In genomic region chr7:66839463-66840007, GRCm38 (mm10) we compare ENCODE assay signal across 8 mouse cellular contexts. TPM values are rescaled to one million over a fixed set of nuclear protein-coding genes. Genes with fewer than 3 reads are reported as not detected.
DNase-seq lines count a peak whose midpoint lies in the region; ATAC-seq and TF ChIP-seq lines count a peak whose summit lies in the region.

Gene Adamts17 (plus strand): TSS chr7:66839735.

- peak; percentile 62 for TF ChIP-seq RAD21 in MEL (IDR thresholded peaks at IDR 0.05; ENCODE audit: low read depth, low read length)

- ATAC-seq in frontal cortex, adult (ENCODE audit: low TSS enrichment) = peak; percentile 88
- peak; percentile 92 to 96 for ATAC-seq in hematopoietic stem cell, adult 5-6 weeks (replicated peaks in 1 of 2; ENCODE audit: insufficient read depth in 1 of 2, low FRiP score in 2 of 2, low TSS enrichment in 1 of 2, low read depth in 1 of 2, poor library complexity in 2 of 2, severe bottlenecking in 2 of 2)
- peak; percentile 93 for ATAC-seq in lung, embryonic 14.5 days (ENCODE audit: insufficient read depth)

- H3K4me2 ChIP-seq in lung, embryonic 14.5 days = peak within 1 kb of the TSS; percentile 99

- TF ChIP-seq EP300 in MEL (IDR thresholded peaks at IDR 0.05; ENCODE audit: low read depth in 1 of 2, low read length in 2 of 2) = no peak

- no peak within 1 kb of the TSS for H3K9ac ChIP-seq in MEL (ENCODE audit: control insufficient read depth, low read depth, low read length, poor library complexity, severe bottlenecking)
- H3K9ac ChIP-seq in lung, embryonic 14.5 days = peak within 1 kb of the TSS; percentile 49

- no peak for TF ChIP-seq POLR2A in MEL (IDR thresholded peaks at IDR 0.05; ENCODE audit: control insufficient read depth in 1 of 2, insufficient read depth in 1 of 2, low read depth in 1 of 2, low read length in 2 of 2, poor library complexity in 1 of 2)
- no peak for TF ChIP-seq POLR2A in cerebellum, adult 2 months (IDR thresholded peaks at IDR 0.05; ENCODE audit: borderline replicate concordance, insufficient read depth, low read length)
- TF ChIP-seq POLR2A in olfactory bulb, adult 2 months (IDR thresholded peaks at IDR 0.05; ENCODE audit: insufficient read depth, low read depth, low read length) = peak; percentile 73

- no peaks in the 10 kb centered on the region for H3K27me3 ChIP-seq in MEL (ENCODE audit: control insufficient read depth in 1 of 2, insufficient read depth in 2 of 2, low read length in 2 of 2)
- H3K27me3 ChIP-seq in cerebellum, adult 2 months (ENCODE audit: control insufficient read depth, insufficient read depth, low read length) = peaks cover 2% of the 10 kb centered on the region; the same call in 1 of the 2 replicates
- no peaks in the 10 kb centered on the region for H3K27me3 ChIP-seq in lung, embryonic 14.5 days (ENCODE audit: insufficient read depth, low read length)

- peak; percentile 63 to 72 (median 70); a peak in 5 of 6 replicates for TF ChIP-seq CTCF in MEL (IDR thresholded peaks at IDR 0.05 in 2 of 3, conservative IDR thresholded peaks at IDR 0.05 in 1 of 3; ENCODE audit: control insufficient read depth in 1 of 3, insufficient read depth in 1 of 3, low read depth in 2 of 3, low read length in 3 of 3, poor library complexity in 1 of 3, severe bottlenecking in 1 of 3)
- peak; percentile 97 for TF ChIP-seq CTCF in cerebellum, adult 2 months (IDR thresholded peaks at IDR 0.05; ENCODE audit: borderline replicate concordance, insufficient read depth, low read depth, low read length)
- TF ChIP-seq CTCF in lung, embryonic 14.5 days (IDR thresholded peaks at IDR 0.05; ENCODE audit: low read depth) = peak; percentile 95
- TF ChIP-seq CTCF in olfactory bulb, adult 2 months (IDR thresholded peaks at IDR 0.05; ENCODE audit: insufficient read depth, low read depth, low read length) = peak; percentile 74

- H3K4me3 ChIP-seq in MEL (ENCODE audit: control insufficient read depth in 1 of 2, insufficient read depth in 1 of 2, low read depth in 2 of 2, low read length in 2 of 2) = peak within 1 kb of the TSS in 1 of 2 experiments; percentile 50; a peak in 2 of 4 replicates
- peak within 1 kb of the TSS; percentile 66 for H3K4me3 ChIP-seq in cerebellum, adult 2 months (replicated peaks; ENCODE audit: insufficient read depth, low read depth, low read length)
- peak within 1 kb of the TSS; percentile 56 for H3K4me3 ChIP-seq in lung, embryonic 14.5 days (ENCODE audit: low read depth, low read length)
- peak within 1 kb of the TSS; percentile 54 for H3K4me3 ChIP-seq in olfactory bulb, adult 2 months (ENCODE audit: insufficient read depth, low read depth, low read length)

- no peak within 1 kb of the TSS for H3K27ac ChIP-seq in MEL (ENCODE audit: control insufficient read depth, low read depth, low read length)
- no peak within 1 kb of the TSS for H3K27ac ChIP-seq in cerebellum, adult 2 months (ENCODE audit: insufficient read depth, low read length)
- H3K27ac ChIP-seq in lung, embryonic 14.5 days (ENCODE audit: low read depth) = 0 out of 2 replicates have a peak within 1 kb of the TSS, but pooled peaks have one; percentile 19
- no peak within 1 kb of the TSS for H3K27ac ChIP-seq in olfactory bulb, adult 2 months (ENCODE audit: insufficient read depth, low read depth, low read length)

- H3K9me3 ChIP-seq in MEL (replicated peaks; ENCODE audit: insufficient read depth, low read length) = no peaks in the 10 kb centered on the region
- H3K9me3 ChIP-seq in lung, embryonic 14.5 days (ENCODE audit: low read depth, low read length) = no peaks in the 10 kb centered on the region

- no peaks in the 10 kb centered on the region for H3K79me2 ChIP-seq in MEL (ENCODE audit: control insufficient read depth, insufficient read depth, low read length, poor library complexity)

- DNase-seq in MEL (ENCODE audit: low read depth, low spot score) = peak; percentile 89
- DNase-seq in cerebellum, adult 2 months = peak; percentile 94 to 95
- DNase-seq in layer of hippocampus, adult 8-10 months (ENCODE audit: low spot score in 2 of 2) = peak; percentile 94 to 96
- DNase-seq in lung, embryonic 14.5 days = peak; percentile 98
- peak; percentile 87 to 90 for DNase-seq in thymus, adult 18-20 months

- no peaks in the 10 kb centered on the region for H3K36me3 ChIP-seq in MEL (ENCODE audit: control insufficient read depth in 1 of 2, insufficient read depth in 2 of 2, low read length in 2 of 2)
- no peaks in the 10 kb centered on the region for H3K36me3 ChIP-seq in lung, embryonic 14.5 days (ENCODE audit: insufficient read depth)

- WGBS in cerebellum, adult 2 months = under 1% methylated on average over 30 of the region's 30 CpGs
- WGBS in lung, embryonic 14.5 days = under 1% methylated on average over 30 of the region's 30 CpGs
- WGBS in olfactory bulb, adult 2 months = under 1% methylated on average over 30 of the region's 30 CpGs

- H3K4me1 ChIP-seq in MEL (ENCODE audit: control insufficient read depth in 1 of 2, insufficient read depth in 2 of 2, low read length in 2 of 2) = peaks cover 0 to 4% of the 10 kb centered on the region in 2 experiments; a peak in 1 of 4 replicates
- H3K4me1 ChIP-seq in cerebellum, adult 2 months (ENCODE audit: control insufficient read depth, insufficient read depth, low read length) = peaks cover 3% of the 10 kb centered on the region; the same call in 1 of the 2 replicates
- peaks cover 17% of the 10 kb centered on the region for H3K4me1 ChIP-seq in lung, embryonic 14.5 days (ENCODE audit: insufficient read depth)
- H3K4me1 ChIP-seq in olfactory bulb, adult 2 months (ENCODE audit: control insufficient read depth, insufficient read depth, low read length) = peaks cover 13% of the 10 kb centered on the region

TF ChIP-seq in MEL, 35 proteins besides CTCF, POLR2A, EP300 and RAD21:
- TF ChIP-seq SIN3A (IDR thresholded peaks at IDR 0.05; ENCODE audit: low read length) (peak; percentile 84), MAX (IDR thresholded peaks at IDR 0.05; ENCODE audit: low read length) (peak; percentile 97), POLR2AphosphoS5 (IDR thresholded peaks at IDR 0.05; ENCODE audit: borderline replicate concordance, low read depth, low read length) (no peak), ZC3H11A (IDR thresholded peaks at IDR 0.05; ENCODE audit: low read depth, low read length) (0 out of 2 replicates have a peak, but pooled peaks have one; percentile 25), TBP (IDR thresholded peaks at IDR 0.05; ENCODE audit: low read depth, low read length) (no peak), MYC (IDR thresholded peaks at IDR 0.05; ENCODE audit: low read depth, low read length) (peak; percentile 93), MXI1 (IDR thresholded peaks at IDR 0.05; ENCODE audit: low read depth, low read length) (peak; percentile 95), SMC3 (IDR thresholded peaks at IDR 0.05; ENCODE audit: low read depth, low read length) (peak; percentile 72)

RNA-seq across cellular contexts. Expression of gene Adamts17, which starts in this region (rescaled TPM):
- total RNA-seq in MEL (2012; rRNA removed) = 0.16 and 0.42 TPM in 2 replicates
- polyA plus RNA-seq in MEL (2012; ENCODE audit: insufficient read depth in 1 of 2, insufficient read length in 2 of 2, low read depth in 1 of 2, low replicate concordance in 2 of 2, missing spikeins in 1 of 2) = under 1 TPM in 1 of 2 experiments, not detected in 1; 0.33 TPM
- polyA plus RNA-seq in cerebellum, adult 2 months (2012; rRNA removed) = 1.5 TPM in 2 replicates
- total RNA-seq in hematopoietic stem cell, adult 5-6 weeks (2017) = 0.84 and 5.2 TPM in 2 replicates
- 10 to 100 TPM; 17.6 to 33.8 (median 24.9) TPM for total RNA-seq in layer of hippocampus, adult 8-10 months (2022)
- polyA plus RNA-seq in lung, embryonic 14.5 days (2014; fragmentation: Nextera tagmentation; extraction: Ambion mirVana) = 10.5 and 11.6 TPM in 2 replicates
- not detected in 2 replicates for polyA plus RNA-seq in olfactory bulb, adult 2 months (2012; ENCODE audit: insufficient read depth, insufficient read length, low replicate concordance, missing spikeins)

Comparison
In these comparisons a context has a peak if more than half of its experiments do, and no peak if none do; other contexts are left out.
1. Peak in DNase-seq in MEL; RNA of the gene not detected or under 1 TPM.